Mouse (Mus musculus) cerebellum, adult 11 months (tissue): ENCODE data around the gene Gsto1.

ENCODE experiments used
- DNase-seq: peaks from one replicate; pipeline ENCODE4 v3.0.0; 2022

The Gsto1 gene

GRCm38 (mm10) chr19:47890489-47891130, 35.8 kb downstream of the Gsto1 start:
- DNase-seq: no peak

- no peak for DNase-seq
Observed at GRCm38 (mm10) chr19:47891562-47892312, 37.0 kb downstream of the Gsto1 start.

DNA sequence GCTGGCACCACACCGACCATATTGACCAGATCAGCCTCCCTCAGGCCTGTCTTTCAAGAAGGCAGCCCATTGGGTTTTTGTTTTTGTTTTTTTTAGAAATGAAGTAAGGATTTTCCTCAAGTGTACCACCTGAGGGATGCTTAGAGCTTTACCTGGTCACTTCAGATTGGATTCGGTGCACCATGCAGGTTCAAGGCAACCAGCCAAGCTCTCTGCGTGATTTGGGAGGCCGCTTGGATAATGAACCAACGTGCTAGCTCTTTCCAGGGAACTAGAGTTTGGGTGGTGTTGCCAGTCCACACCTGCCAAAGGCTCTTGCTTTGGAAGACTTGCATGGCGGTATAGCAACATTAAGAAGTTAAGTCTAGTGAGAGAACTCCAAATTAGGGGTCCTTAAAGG, 38.3 kb downstream of the Gsto1 start:
- no peak for DNase-seq

- no peak for DNase-seq
Observed at GRCm38 (mm10) chr19:47898472-47899079, 43.8 kb downstream of the Gsto1 start.

- no peak for DNase-seq
Observed at GRCm38 (mm10) chr19:47900012-47900411, 45.2 kb downstream of the Gsto1 start.

DNA sequence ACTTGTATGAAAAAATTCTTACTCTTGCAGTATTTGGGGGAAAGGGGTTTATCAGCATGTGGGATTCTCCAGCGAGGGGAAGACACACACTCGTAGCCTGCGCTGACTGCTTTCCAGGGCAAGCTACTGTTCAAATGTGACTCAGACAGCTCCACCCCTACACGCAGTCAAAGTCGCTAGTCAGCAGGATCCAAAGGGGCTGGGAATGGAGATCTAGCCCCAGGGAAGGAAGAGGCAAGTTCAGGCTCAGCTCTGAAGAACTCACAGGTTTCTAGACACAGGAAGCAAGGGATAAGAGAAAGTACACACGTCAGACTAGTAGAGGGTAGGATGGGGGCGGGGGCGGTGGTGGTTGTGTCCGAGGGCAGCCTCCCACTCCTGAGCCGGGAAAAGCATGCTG, 45.8 kb downstream of the Gsto1 start:
- no peak for DNase-seq

DNA sequence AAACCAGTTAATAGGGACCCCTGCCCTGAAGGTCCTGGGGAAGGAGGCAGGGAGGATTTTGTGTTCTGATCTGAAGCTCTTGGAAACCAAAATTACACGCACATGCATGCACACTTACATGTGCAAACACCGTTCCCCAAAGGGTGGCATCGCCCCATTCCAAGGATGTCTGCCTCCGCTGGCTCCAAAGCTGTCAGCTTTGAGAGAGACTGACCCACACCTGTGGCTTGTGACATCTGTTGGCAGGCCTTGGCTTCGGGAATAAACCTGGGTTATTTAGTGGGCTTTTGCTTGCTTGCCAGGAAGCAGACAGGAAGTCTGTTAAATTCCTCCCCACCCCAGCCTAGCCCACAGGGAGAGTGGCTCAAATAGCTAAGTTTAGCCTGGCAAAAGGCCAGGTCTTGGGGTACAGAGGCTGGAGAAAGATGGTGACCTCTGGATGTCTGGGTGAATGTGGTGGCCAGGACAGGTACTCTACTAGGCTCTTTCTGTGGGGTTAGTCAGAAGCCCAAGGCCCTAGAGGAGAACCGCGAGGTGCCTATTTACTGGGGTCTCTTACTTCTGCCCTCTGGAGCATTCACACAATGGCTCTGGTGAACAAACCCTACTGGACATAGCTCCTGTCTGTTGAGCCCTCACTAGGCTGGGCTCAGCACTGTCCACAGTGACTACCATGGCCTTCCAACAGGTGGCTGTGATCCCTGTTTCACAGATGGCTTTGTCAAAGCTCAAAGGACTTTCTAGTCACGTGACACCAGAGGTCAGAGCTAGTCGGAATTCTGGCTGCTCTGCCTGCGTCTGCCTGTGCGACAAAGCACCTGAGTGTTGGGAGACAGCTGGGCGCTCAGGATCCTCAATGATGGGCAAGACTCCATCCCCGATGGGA, 47.8 kb downstream of the Gsto1 start:
- no peak for DNase-seq

- DNase-seq: no peak
Observed at GRCm38 (mm10) chr19:47903679-47904078, 48.9 kb downstream of the Gsto1 start.

DNA sequence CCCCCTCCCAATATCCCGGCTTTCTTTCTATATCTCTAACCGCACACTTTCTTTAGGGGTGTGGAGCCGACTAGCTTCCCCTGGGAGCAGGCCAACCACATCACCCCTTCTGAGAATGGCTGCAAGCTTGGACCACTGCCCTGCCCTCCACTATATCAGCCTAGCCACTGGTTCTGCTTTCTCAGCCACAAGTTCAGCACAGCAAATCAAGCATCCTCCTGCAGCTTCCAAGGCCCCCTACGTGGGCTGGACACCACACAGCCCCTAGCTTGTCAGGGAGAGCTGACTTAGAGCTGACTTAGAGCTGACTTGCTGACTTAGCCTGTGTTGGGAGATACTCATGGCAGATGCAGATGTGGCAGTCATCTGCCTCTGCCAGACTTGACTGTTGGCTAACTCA, 50.3 kb downstream of the Gsto1 start:
- DNase-seq: no peak

- DNase-seq: no peak
Observed at GRCm38 (mm10) chr19:47905603-47906002, 50.8 kb downstream of the Gsto1 start.

DNA sequence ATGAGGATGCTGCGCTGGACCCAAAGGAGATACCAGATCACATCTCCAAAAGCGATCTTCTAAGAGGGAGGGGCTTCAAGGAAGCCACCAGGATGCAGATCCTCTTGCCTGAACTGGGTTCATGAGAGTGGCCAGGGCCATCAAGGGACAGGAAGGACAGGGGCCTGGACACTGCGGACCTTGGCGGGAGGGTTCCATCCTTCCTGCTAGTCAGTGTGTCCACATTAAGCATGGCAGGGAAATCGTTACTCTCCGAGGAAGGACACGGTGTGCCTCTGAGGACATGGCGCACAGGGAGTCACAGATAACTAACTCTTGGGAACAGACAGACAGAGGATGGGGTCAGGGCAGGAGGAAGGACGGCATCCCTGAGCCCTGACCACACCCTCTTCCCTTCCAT, 52.8 kb downstream of the Gsto1 start:
- DNase-seq: no peak

GRCm38 (mm10) chr19:47908961-47909371, 54.2 kb downstream of the Gsto1 start:
- no peak for DNase-seq

DNA sequence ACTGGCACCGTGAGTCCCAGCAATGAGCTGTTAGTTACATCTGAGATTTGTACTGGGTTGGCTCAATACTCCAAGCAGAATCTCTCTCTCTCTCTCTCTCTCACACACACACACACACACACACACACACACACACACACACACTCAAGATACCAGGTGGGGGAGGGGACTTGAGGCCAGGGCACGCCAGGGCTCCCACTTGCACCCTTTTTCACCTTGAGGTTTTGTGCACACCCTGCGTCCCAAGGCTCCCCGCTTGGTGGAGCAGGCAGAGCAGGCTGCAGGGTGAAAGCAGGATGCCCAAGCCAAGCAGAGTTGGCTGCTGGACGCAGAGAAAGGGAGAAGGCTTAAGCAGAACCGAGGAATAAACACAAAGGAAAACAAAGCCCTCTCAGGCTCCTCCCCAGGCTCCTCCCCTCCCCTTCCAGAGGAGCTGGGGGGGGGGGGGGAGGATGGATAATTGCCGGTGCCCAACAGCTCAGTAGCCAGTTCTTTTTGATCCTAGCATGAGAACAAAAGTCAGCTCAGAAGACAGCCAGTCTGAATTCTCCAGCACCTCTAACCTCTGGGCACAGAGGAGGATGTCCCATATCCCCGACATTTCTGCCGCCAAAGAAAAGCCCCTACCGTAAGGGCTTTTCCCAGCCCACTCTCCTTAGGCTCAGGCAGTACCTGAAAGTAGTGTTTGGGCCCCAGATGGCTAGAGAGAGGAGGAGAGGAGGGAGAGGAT, 54.8 kb downstream of the Gsto1 start:
- no peak for DNase-seq

- no peak for DNase-seq
Observed at GRCm38 (mm10) chr19:47910117-47910618, 55.4 kb downstream of the Gsto1 start.

DNA sequence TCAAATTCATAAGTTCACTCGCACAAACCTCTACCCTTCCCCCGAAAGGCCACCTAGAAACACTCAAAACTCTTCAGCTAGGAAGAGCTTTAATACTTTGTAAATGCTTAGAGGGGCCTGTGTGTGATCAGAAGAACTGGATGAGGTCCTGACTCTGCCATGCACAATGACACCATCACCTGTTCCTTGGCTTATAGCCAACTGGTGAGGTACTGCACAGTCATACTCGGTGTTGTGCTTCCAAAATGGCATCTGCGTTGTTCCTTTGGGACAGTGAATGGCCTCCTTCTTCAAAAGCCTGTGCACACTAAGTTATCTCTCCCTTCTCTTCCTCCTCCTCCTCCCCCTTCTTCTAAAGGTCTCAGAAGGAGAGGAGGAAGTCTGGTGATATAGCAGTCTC, 56.0 kb downstream of the Gsto1 start:
- DNase-seq: no peak

DNA sequence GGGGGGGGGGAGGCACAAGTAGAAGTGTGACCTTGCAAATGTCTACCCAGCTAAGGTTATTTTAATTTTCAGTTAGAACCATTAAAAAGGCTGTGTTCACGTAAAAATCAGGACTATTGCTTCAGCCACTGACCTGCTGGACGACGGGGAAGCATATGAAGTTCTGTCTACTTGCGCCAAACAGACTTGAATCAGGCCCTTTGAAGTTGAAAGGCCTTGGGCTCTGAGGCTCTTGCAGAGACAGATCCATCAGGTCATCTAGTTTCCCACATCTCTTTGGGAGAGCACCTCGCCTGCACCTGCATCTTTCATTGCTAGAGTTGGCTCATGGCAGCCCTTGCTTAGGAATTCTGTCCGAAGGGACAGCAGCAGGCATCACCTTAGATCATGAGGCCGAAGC, 58.6 kb downstream of the Gsto1 start:
- no peak for DNase-seq

GRCm38 (mm10) chr19:47914191-47914590, 59.4 kb downstream of the Gsto1 start:
- DNase-seq: no peak
